Mouse (Mus musculus) E14TG2a.4 (cell line): Measurements from ENCODE around the gene Pik3r2.

Experiments used
- CTCF ChIP-seq: conservative IDR thresholded peaks from 2 replicates; pipeline ENCODE4 v1.5.1; 2014; ENCODE audit warnings: low read length
- NANOG ChIP-seq: IDR thresholded peaks from 2 replicates; pipeline ENCODE4 v1.6.1; 2014; ENCODE audit warnings: borderline replicate concordance, low read length, mixed read lengths
- POU5F1 ChIP-seq: IDR thresholded peaks from 2 replicates; pipeline ENCODE4 v1.6.1; 2014; ENCODE audit warnings: low read length, borderline replicate concordance

DNA sequence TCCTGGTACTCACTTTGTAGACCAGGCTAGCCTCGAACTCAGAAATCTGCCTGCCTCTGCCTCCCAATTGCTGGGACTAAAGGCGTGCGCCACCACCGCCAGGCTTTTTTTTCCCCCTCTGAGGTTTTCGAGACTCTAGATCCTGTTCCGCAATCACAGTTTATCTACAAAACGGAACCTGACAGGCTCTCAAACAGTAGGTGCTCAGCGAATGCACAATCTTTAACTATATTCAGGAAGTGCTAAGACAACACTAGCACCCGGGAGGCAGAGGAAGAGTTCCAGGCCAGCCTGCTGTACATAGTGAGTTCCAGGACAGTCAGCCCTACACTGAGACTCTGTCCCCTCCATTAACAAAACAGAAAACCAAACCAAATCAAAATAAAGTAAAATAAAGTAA lies 11.2 kb downstream of the Pik3r2 start:
- TF ChIP-seq CTCF: no peak
- TF ChIP-seq POU5F1: no peak
- TF ChIP-seq NANOG: no peak
